Mouse (Mus musculus): ENCODE data around the gene Alyref2. TPM values are rescaled to one million over a fixed set of nuclear protein-coding genes. Genes with fewer than 3 reads are reported as not detected.
A peak's percentile ranks its signal among the peaks of the same experiment; 100 is the strongest.

The Alyref2 gene
- polyA plus RNA-seq, 1 experiment from 2014 or later = 12.8 TPM

DNA sequence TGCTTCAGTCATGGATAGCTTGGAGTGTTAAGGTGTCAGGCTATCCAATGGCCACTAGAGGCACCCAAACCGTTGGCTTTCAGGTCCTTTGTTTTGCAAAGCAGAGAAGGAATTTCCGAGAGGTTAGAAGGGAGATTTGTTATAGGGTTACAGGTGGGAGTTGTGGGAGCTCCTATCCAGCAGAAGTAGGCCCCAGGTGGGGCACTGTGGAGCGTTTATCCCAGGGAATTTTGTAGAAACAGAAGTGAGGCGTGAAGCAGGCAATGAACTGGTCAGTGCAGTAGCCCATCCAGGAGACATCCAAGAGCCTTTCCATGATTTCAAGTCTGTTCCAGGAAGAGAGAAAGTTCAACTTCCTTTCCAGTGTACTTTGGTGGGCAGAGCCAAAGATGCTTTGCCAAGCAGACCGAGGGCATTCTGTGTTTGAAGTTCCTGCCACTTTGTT lies 1.6 kb upstream of the Alyref2 start:
- H3K4me2 ChIP-seq = peak overlapping the region; percentile 83
- peak overlapping the region; percentile 73 for H3K9ac ChIP-seq
- H3K9me3 ChIP-seq = peaks cover 5% of the 10 kb centered on the region; the same call in 1 of the 2 replicates
- H3K36me3 ChIP-seq = no peaks in the 10 kb centered on the region
- no peak for ATAC-seq (ENCODE audit: extremely low read depth, insufficient number of reproducible peaks, low FRiP score, low TSS enrichment)
- H3K27me3 ChIP-seq (replicated peaks) = no peaks in the 10 kb centered on the region
- H3K4me1 ChIP-seq = peaks cover 17% of the 10 kb centered on the region
- H3K27ac ChIP-seq (replicated peaks) = peak overlapping the region; percentile 97
- H3K4me3 ChIP-seq = peak overlapping the region; percentile 39
- 8% methylated on average over 5 of the region's 5 CpGs for WGBS

DNA sequence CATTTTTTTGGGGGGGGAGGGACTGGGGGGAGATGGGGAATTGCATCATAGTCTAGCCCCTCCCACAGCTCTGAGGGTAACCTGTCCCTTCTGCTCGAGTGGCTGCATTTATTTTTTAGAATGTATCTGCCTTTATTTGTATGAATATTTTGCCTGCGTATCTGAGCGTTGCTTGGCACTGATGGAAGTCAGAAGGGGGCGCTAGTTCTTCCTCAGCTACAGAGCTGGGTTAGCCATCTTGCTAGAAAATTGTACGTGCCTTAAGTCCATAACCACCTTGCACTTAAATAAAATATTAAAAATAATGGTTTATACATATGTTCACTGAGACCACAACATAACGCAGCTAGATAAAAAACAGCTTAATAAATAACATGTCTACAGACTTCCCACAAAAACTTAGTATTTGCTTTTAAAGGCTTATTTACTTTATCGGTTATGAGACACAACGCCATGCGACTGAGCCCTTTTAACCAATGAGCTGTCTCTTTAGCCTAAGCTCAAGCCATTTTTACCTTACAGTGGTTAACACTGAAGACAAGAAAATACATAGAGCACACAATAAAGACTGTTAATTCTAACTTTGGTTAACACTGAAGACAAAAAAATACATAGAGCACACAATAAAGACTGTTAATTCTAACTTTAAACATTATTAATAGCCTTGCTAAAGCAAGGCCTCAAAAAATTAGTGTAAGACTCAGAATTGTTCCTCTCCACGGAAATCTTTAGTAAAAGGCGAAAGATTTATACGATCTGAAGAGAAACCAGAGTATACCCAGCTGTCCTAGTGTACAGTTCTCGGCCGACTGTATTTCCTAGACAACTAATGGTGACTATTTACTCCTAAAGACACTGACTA lies 659 bp upstream of the Alyref2 start:
- under 1% methylated on average over 14 of the region's 14 CpGs for WGBS
- no peaks in the 10 kb centered on the region for H3K36me3 ChIP-seq
- peak overlapping the region; percentile 83 for H3K4me2 ChIP-seq
- peaks cover 17% of the 10 kb centered on the region for H3K4me1 ChIP-seq
- no peaks in the 10 kb centered on the region for H3K27me3 ChIP-seq (replicated peaks)
- H3K9ac ChIP-seq = peak overlapping the region; percentile 57; the same call in 1 of the 2 replicates
- 0 out of 2 replicates have a peak, but pooled peaks cover under 1% of the 10 kb centered on the region for H3K9me3 ChIP-seq
- peak overlapping the region; percentile 77 for H3K4me3 ChIP-seq
- peak; percentile 67 for ATAC-seq (ENCODE audit: extremely low read depth, insufficient number of reproducible peaks, low FRiP score, low TSS enrichment)
- peak overlapping the region; percentile 97 for H3K27ac ChIP-seq (replicated peaks)

DNA sequence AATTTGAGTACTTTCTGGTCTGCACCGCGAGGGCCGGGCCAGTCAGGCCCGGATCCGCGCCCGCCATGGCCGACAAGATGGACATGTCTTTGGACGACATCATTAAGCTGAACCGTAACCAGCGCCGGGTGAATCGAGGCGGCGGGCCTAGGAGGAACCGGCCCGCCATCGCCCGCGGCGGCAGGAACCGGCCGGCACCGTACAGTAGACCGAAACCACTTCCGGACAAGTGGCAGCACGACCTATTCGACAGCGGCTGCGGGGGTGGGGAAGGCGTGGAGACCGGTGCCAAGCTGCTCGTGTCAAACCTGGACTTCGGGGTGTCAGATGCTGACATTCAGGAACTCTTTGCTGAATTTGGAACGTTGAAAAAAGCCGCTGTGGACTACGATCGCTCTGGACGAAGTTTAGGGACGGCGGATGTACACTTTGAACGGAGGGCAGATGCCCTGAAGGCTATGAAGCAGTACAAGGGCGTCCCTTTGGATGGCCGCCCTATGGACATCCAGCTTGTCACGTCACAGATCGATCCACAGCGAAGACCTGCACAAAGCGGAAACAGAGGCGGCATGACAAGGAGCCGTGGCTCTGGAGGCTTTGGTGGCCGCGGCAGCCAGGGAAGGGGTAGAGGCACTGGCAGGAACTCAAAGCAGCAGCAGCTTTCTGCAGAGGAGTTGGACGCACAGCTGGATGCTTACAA lies 464 bp downstream of the Alyref2 start:
- H3K4me2 ChIP-seq = peak overlapping the region; percentile 83
- H3K9me3 ChIP-seq = no peaks in the 10 kb centered on the region
- no peaks in the 10 kb centered on the region for H3K27me3 ChIP-seq (replicated peaks)
- H3K36me3 ChIP-seq = no peaks in the 10 kb centered on the region
- H3K9ac ChIP-seq = peak overlapping the region; percentile 93
- H3K4me3 ChIP-seq = peak overlapping the region; percentile 77
- H3K27ac ChIP-seq (replicated peaks) = peak overlapping the region; percentile 97
- peak; percentile 59 for ATAC-seq (ENCODE audit: extremely low read depth, insufficient number of reproducible peaks, low FRiP score, low TSS enrichment)
- H3K4me1 ChIP-seq = peaks cover 17% of the 10 kb centered on the region
- under 1% methylated on average over 53 of the region's 53 CpGs for WGBS

DNA sequence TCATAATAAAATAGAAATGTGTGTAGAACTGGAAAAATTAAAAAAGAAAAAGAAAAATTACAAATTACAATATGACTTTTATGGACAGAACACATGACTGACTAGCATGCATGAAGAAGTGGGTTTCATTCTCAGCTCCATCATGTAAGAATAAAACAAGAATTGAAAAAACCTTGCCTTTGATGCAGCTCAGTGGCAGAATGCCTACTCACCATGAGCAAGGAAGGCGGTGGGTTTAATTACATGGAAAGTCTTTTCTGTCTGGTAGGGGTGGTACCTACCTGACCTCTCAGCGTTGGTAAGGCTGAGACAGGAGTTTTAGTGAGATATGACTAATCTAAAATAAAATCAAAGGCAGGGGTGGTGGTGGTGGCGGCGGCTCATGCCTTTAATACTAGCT lies 1.3 kb downstream of the Alyref2 start:
- peak overlapping the region; percentile 93 for H3K9ac ChIP-seq
- H3K27me3 ChIP-seq (replicated peaks) = no peaks in the 10 kb centered on the region
- peak overlapping the region; percentile 83 for H3K4me2 ChIP-seq
- no peak for ATAC-seq (ENCODE audit: extremely low read depth, insufficient number of reproducible peaks, low FRiP score, low TSS enrichment)
- peaks cover 17% of the 10 kb centered on the region for H3K4me1 ChIP-seq
- H3K36me3 ChIP-seq = no peaks in the 10 kb centered on the region
- 78% methylated on average over 4 of the region's 4 CpGs for WGBS
- H3K9me3 ChIP-seq = no peaks in the 10 kb centered on the region
- H3K4me3 ChIP-seq = peak overlapping the region; percentile 77
- no peak overlapping the region for H3K27ac ChIP-seq (replicated peaks)

DNA sequence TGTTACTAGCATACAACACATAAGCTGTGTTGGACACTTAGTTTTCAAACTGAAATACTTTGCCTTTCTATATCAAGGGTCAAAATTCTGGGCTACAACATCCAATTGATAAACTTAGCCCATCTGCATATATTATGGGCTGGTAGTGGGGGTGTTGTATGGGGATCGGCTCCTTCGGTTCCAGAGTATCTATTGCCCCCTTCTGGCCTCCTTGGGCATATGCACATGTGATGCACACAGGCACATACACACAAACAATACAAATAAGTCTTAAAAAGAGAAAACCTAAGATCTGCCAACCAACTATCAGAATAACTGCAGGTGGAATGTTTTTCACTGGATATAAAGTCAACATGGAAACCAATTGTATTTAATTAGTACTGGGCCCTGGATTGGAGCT lies 10.0 kb downstream of the Alyref2 start:
- H3K9me3 ChIP-seq = peaks cover 2% of the 10 kb centered on the region; the same call in 1 of the 2 replicates
- 80% methylated on average over 2 of the region's 2 CpGs for WGBS
- no peak overlapping the region for H3K27ac ChIP-seq (replicated peaks)
- no peak for ATAC-seq (ENCODE audit: extremely low read depth, insufficient number of reproducible peaks, low FRiP score, low TSS enrichment)
- no peaks in the 10 kb centered on the region for H3K27me3 ChIP-seq (replicated peaks)
- H3K4me3 ChIP-seq = no peak overlapping the region
- no peaks in the 10 kb centered on the region for H3K36me3 ChIP-seq
- no peak overlapping the region for H3K4me2 ChIP-seq
- H3K4me1 ChIP-seq = no peaks in the 10 kb centered on the region
- H3K9ac ChIP-seq = no peak overlapping the region

DNA sequence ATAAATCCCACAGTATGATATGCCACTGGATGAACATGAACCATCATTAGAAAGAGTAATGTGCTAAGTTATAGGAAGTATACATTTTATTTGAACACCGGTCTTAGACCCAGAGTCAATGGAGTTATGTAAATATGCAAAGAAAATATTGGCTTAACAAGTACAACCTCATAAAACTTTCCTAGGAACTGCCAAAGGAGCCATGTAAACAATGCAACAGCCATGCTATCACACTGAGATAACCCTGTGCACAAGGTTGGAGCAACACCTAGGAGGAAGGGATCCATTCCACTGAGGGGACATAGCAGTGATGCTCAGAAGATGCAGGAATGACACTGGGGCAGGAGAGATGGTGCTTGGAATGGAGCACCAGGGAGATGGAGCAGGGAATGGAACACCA lies 10.5 kb downstream of the Alyref2 start:
- WGBS = 90% methylated on average over 1 of the region's 1 CpGs
- Histone ChIP-seq H3K4me1 (no peaks in the 10 kb centered on the region), H3K36me3 (no peaks in the 10 kb centered on the region), H3K4me3 (no peak overlapping the region), H3K27me3 (replicated peaks) (no peaks in the 10 kb centered on the region), H3K27ac (replicated peaks) (no peak overlapping the region), H3K9ac (no peak overlapping the region), H3K9me3 (peaks cover 2% of the 10 kb centered on the region; the same call in 1 of the 2 replicates), H3K4me2 (no peak overlapping the region)
- no peak for ATAC-seq (ENCODE audit: extremely low read depth, insufficient number of reproducible peaks, low FRiP score, low TSS enrichment)

DNA sequence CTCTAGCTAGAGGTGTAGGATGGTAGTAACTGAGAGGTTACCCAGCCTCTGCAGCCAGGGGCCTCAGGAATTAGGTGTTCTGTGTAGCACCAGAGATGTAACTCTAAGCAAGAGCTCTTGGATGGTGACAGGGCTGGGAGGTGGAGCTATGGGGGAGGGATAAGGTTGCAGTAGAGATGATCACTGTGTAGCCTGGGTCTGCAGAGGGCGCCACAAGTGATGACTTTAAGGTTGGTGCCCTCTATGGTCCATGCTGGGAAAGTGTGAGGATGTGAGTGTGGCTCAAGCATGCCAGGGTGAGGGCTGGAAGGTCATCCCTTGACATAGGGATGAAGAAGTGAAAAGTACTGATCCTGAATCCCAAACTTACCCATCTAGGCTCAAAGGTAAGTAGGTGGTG lies 11.8 kb downstream of the Alyref2 start:
- Histone ChIP-seq H3K4me1 (no peaks in the 10 kb centered on the region), H3K9ac (no peak overlapping the region), H3K27me3 (replicated peaks) (no peaks in the 10 kb centered on the region), H3K4me3 (no peak overlapping the region), H3K36me3 (no peaks in the 10 kb centered on the region), H3K4me2 (no peak overlapping the region), H3K9me3 (peaks cover 2% of the 10 kb centered on the region; the same call in 1 of the 2 replicates), H3K27ac (replicated peaks) (no peak overlapping the region)
- no peak; the same call in 1 of the 2 replicates for ATAC-seq (ENCODE audit: extremely low read depth, insufficient number of reproducible peaks, low FRiP score, low TSS enrichment)
- 27% methylated on average over 1 of the region's 1 CpGs for WGBS

DNA sequence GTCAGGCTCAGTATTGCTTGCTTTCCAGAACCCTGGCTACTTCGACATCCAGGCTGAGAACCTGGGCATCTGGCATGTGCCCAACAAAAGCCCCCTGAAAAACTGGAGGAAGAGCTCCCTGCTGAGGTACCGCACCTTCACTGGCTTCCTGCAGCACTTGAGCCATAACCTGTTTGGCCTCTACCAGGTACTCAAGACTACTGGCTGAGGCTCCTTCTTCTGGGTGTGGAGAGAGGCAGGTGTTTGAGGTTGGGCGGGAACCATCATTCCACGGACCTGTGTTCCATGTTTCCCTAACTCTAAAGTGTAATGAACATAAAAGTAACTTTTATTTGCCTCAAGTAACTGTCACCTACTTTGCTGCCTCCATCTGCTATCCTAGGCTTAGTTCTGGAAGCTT lies 12.3 kb downstream of the Alyref2 start:
- Histone ChIP-seq H3K4me1 (no peaks in the 10 kb centered on the region), H3K9ac (no peak overlapping the region), H3K36me3 (no peaks in the 10 kb centered on the region), H3K9me3 (peaks cover 2% of the 10 kb centered on the region; the same call in 1 of the 2 replicates), H3K4me2 (no peak overlapping the region), H3K4me3 (no peak overlapping the region), H3K27me3 (replicated peaks) (no peaks in the 10 kb centered on the region), H3K27ac (replicated peaks) (no peak overlapping the region)
- 68% methylated on average over 4 of the region's 4 CpGs for WGBS
- ATAC-seq (ENCODE audit: extremely low read depth, insufficient number of reproducible peaks, low FRiP score, low TSS enrichment) = no peak

DNA sequence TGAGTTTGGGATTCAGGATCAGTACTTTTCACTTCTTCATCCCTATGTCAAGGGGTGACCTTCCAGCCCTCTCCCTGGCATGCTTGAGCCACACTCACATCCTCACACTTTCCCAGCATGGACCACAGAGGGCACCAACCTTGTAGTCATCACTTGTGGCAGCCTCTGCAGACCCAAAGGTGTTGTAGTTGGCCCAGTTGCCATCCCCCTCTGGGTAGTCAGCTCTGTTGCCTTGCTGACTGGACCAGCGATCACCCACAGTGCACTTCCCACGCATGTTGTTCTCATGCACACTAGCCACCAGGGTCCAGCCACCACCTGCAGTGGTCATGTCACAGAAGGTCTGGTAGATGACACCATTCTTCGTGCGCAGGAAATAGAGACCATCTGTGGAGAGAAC lies 28.1 kb downstream of the Alyref2 start:
- Histone ChIP-seq H3K4me2 (no peak overlapping the region), H3K4me1 (no peaks in the 10 kb centered on the region), H3K4me3 (no peak overlapping the region), H3K27me3 (replicated peaks) (no peaks in the 10 kb centered on the region), H3K9ac (no peak overlapping the region), H3K36me3 (no peaks in the 10 kb centered on the region), H3K27ac (replicated peaks) (no peak overlapping the region), H3K9me3 (no peaks in the 10 kb centered on the region)
- WGBS = 81% methylated on average over 4 of the region's 4 CpGs
- no peak for ATAC-seq (ENCODE audit: extremely low read depth, insufficient number of reproducible peaks, low FRiP score, low TSS enrichment)

DNA sequence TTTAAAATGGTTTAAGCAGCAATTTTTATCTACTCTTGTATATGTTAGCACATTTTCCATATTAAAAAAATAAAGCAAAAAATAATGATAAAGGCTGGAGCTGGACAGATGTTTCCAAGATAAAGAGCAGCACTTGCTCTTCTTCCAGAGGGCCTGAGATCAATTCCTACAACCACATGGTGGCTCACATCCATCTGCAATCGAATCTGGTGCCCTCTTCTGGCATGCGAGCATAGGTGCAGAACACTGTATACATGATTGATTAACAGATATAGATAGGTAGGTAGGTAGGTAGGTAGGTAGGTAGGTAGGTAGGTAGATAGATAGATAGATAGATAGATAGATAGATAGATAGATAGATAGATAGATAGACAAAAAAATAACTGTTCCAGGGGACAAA lies 29.6 kb downstream of the Alyref2 start:
- H3K4me3 ChIP-seq = no peak overlapping the region
- H3K27me3 ChIP-seq (replicated peaks) = no peaks in the 10 kb centered on the region
- no peak for ATAC-seq (ENCODE audit: extremely low read depth, insufficient number of reproducible peaks, low FRiP score, low TSS enrichment)
- WGBS = 48% methylated on average over 2 of the region's 2 CpGs
- H3K4me2 ChIP-seq = no peak overlapping the region
- H3K9ac ChIP-seq = no peak overlapping the region
- no peaks in the 10 kb centered on the region for H3K36me3 ChIP-seq
- no peaks in the 10 kb centered on the region for H3K9me3 ChIP-seq
- H3K27ac ChIP-seq (replicated peaks) = no peak overlapping the region
- H3K4me1 ChIP-seq = no peaks in the 10 kb centered on the region

DNA sequence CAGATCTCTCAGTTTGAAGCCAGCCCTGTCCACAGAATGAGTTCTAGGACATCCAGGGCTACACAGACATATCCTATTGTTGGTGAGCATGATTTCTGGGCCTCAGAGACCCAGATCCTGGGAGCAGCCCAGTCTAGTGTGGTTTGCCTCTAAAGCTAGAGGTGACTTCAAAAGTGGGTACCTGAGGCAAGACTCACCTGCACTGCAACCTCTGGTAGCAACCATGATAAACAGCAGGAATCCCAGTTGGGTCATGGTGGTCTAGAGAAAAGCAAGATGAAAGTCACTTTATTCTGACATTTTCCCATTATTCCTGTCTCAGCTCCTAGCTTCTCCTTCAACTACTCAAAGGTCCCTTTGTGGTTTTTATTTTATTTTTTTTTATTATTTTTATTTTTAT lies 31.3 kb downstream of the Alyref2 start:
- no peak overlapping the region for H3K4me3 ChIP-seq
- peaks cover 4% of the 10 kb centered on the region; the same call in 1 of the 2 replicates for H3K9me3 ChIP-seq
- ATAC-seq (ENCODE audit: extremely low read depth, insufficient number of reproducible peaks, low FRiP score, low TSS enrichment) = no peak

More for the DNA sequence above, 31.3 kb downstream of the Alyref2 start:
- Histone ChIP-seq H3K9ac (no peak overlapping the region), H3K4me2 (no peak overlapping the region), H3K36me3 (no peaks in the 10 kb centered on the region), H3K27me3 (replicated peaks) (no peaks in the 10 kb centered on the region), H3K4me1 (no peaks in the 10 kb centered on the region), H3K27ac (replicated peaks) (no peak overlapping the region)
